Mouse (Mus musculus): ENCODE measurements around the gene Tgfbrap1. TPM values are rescaled to one million over a fixed set of nuclear protein-coding genes. Genes with fewer than 3 reads are reported as not detected.
"Not testable (repeated sequence)": the region's sequence is repeated elsewhere in the genome, so short reads cannot be mapped to it uniquely, and the experiment has no call there.

Tgfbrap1 gene
- total and polyA plus RNA-seq, 3 experiments, result 11.2 to 14.5 (median 13.9) TPM

- Histone ChIP-seq H3K79me2 (replicated peaks; ENCODE audit: control insufficient read depth, insufficient read depth, low read length) (no peaks in the 10 kb centered on the region), H3K27me3 (ENCODE audit: control insufficient read depth, insufficient read depth, low read length) (no peaks in the 10 kb centered on the region), H3K36me3 (ENCODE audit: control insufficient read depth, insufficient read depth, low read length) (no peaks in the 10 kb centered on the region), H3K9ac (ENCODE audit: low read depth, low read length) (no peak overlapping the region), H3K27ac (no peak overlapping the region), H3K4me3 (no peak overlapping the region), H3K4me1 (ENCODE audit: control insufficient read depth, insufficient read depth, low read length) (no peaks in the 10 kb centered on the region)
- intact Hi-C loops (cut with DNase I), result no loop called here
- WGBS, result 28% methylated on average over 6 of the region's 6 CpGs
- DNase-seq, result no peak
- TF ChIP-seq EP300 (IDR thresholded peaks at IDR 0.05; ENCODE audit: insufficient read depth, low read depth, low read length), result no peak
- no peak for TF ChIP-seq POLR2A (IDR thresholded peaks at IDR 0.05; ENCODE audit: insufficient read depth, low read depth, low read length)
- TF ChIP-seq CTCF (IDR thresholded peaks at IDR 0.05), result no peak
These were observed 56.2 kb downstream of the Tgfbrap1 start for GRCm38 (mm10) chr1:43042271-43042670.

- H3K4me3 ChIP-seq, result no peak overlapping the region
- TF ChIP-seq EP300 (IDR thresholded peaks at IDR 0.05; ENCODE audit: insufficient read depth, low read depth, low read length), result no peak
- no peak for TF ChIP-seq CTCF (IDR thresholded peaks at IDR 0.05)
- no peak for TF ChIP-seq POLR2A (IDR thresholded peaks at IDR 0.05; ENCODE audit: insufficient read depth, low read depth, low read length)
- no peak overlapping the region for H3K9ac ChIP-seq (ENCODE audit: low read depth, low read length)
- H3K27me3 ChIP-seq (ENCODE audit: control insufficient read depth, insufficient read depth, low read length), result no peaks in the 10 kb centered on the region
- whole genome bisulfite sequencing, result 81% methylated on average over 7 of the region's 7 CpGs
- H3K4me1 ChIP-seq (ENCODE audit: control insufficient read depth, insufficient read depth, low read length), result no peaks in the 10 kb centered on the region
- intact Hi-C loops (cut with DNase I), result no loop called here
- H3K27ac ChIP-seq, result no peak overlapping the region
- DNase-seq, result no peak
- no peaks in the 10 kb centered on the region for H3K79me2 ChIP-seq (replicated peaks; ENCODE audit: control insufficient read depth, insufficient read depth, low read length)
- no peaks in the 10 kb centered on the region for H3K36me3 ChIP-seq (ENCODE audit: control insufficient read depth, insufficient read depth, low read length)
These were observed 62.4 kb downstream of the Tgfbrap1 start for GRCm38 (mm10) chr1:43036014-43036413.

- intact Hi-C loops (cut with DNase I); H3K4me3 ChIP-seq; H3K9ac ChIP-seq (ENCODE audit: low read depth, low read length); H3K79me2 ChIP-seq (replicated peaks; ENCODE audit: control insufficient read depth, insufficient read depth, low read length); H3K36me3 ChIP-seq (ENCODE audit: control insufficient read depth, insufficient read depth, low read length); H3K27ac ChIP-seq; H3K27me3 ChIP-seq (ENCODE audit: control insufficient read depth, insufficient read depth, low read length); H3K4me1 ChIP-seq (ENCODE audit: control insufficient read depth, insufficient read depth, low read length); DNase-seq: not testable (repeated sequence)
- WGBS, result 78% methylated on average over 7 of the region's 7 CpGs
These were observed 83.2 kb downstream of the Tgfbrap1 start for GRCm38 (mm10) chr1:43015153-43015685.

DNA sequence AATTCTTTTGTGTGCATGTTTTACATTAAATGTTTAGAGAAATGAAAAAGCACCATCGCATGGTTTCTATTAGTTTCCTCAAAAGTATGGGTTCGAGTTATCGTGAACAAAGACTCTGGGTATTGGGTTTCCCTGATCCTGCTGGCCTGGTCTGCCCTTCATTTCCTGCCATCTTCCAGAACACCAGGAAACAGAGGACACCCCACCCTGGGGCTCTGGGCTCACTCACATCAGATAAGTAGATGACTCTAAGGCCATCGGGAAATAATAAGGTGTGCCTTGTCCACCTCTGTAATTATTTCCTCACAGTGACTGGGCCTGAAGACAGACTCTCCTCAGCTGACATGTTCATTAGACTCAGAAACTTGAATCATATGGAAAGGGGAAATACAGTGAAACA, 88.0 kb downstream of the Tgfbrap1 start:
- Histone ChIP-seq H3K4me3 (no peak overlapping the region), H3K79me2 (replicated peaks; ENCODE audit: control insufficient read depth, insufficient read depth, low read length) (no peaks in the 10 kb centered on the region), H3K27ac (no peak overlapping the region), H3K36me3 (ENCODE audit: control insufficient read depth, insufficient read depth, low read length) (no peaks in the 10 kb centered on the region), H3K9ac (ENCODE audit: low read depth, low read length) (no peak overlapping the region), H3K27me3 (ENCODE audit: control insufficient read depth, insufficient read depth, low read length) (no peaks in the 10 kb centered on the region), H3K4me1 (ENCODE audit: control insufficient read depth, insufficient read depth, low read length) (no peaks in the 10 kb centered on the region)
- intact Hi-C loops (cut with DNase I), result no loop called here
- DNase-seq, result no peak
- TF ChIP-seq CTCF (IDR thresholded peaks at IDR 0.05) (no peak), POLR2A (IDR thresholded peaks at IDR 0.05; ENCODE audit: insufficient read depth, low read depth, low read length) (no peak), EP300 (IDR thresholded peaks at IDR 0.05; ENCODE audit: insufficient read depth, low read depth, low read length) (no peak)
- 73% methylated on average over 4 of the region's 4 CpGs for WGBS

DNA sequence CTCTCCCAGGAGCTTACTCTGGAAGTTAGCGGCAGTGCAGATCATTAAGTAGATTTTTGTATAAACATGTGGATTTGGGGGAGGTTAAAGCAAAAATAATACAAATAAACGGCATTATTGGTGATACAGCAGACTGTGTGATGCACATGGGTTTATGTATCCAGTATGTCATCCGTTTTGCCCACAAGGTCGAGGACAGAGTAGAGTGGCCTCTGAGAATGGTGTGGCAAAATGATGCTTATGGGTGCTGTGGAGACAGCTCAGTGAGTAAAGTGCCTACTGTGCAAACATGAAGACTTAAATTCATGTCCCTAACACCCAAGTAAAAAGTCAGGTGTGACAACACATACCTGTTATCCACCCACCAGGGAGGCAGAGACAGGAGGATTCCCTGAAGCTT, 91.9 kb downstream of the Tgfbrap1 start:
- no peak for TF ChIP-seq POLR2A (IDR thresholded peaks at IDR 0.05; ENCODE audit: insufficient read depth, low read depth, low read length)
- no peak for TF ChIP-seq EP300 (IDR thresholded peaks at IDR 0.05; ENCODE audit: insufficient read depth, low read depth, low read length)
- no peak for TF ChIP-seq CTCF (IDR thresholded peaks at IDR 0.05)
- no peaks in the 10 kb centered on the region for H3K27me3 ChIP-seq (ENCODE audit: control insufficient read depth, insufficient read depth, low read length)
- H3K79me2 ChIP-seq (replicated peaks; ENCODE audit: control insufficient read depth, insufficient read depth, low read length), result no peaks in the 10 kb centered on the region
- H3K4me1 ChIP-seq (ENCODE audit: control insufficient read depth, insufficient read depth, low read length), result no peaks in the 10 kb centered on the region
- no peak overlapping the region for H3K4me3 ChIP-seq
- intact Hi-C loops (cut with DNase I), result no loop called here
- H3K36me3 ChIP-seq (ENCODE audit: control insufficient read depth, insufficient read depth, low read length), result no peaks in the 10 kb centered on the region
- DNase-seq, result no peak
- H3K9ac ChIP-seq (ENCODE audit: low read depth, low read length), result no peak overlapping the region
- WGBS, result 70% methylated on average over 4 of the region's 4 CpGs
- H3K27ac ChIP-seq, result no peak overlapping the region

DNA sequence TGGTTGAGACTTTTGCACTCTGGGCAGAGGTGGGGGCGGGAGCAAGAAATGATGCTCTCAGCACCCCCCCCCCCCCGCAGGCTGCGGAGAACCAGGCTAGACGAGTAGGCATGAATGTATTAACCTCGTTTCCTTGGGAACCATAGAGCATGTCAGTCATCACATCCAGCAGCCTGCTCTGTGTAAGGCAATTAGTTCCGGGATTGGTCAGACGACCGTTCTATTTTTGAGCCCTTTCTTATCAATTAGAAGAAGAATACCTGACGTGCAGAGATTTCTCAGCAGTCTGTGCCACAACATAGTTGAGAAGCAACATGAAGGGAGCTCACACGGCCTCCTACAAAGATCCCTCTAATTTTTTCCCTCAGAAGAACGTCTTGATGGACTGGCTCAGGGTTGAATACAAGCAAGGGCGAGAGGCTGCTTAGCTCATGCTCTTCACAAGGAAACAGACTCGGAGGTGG, 92.4 kb downstream of the Tgfbrap1 start:
- Histone ChIP-seq H3K27ac (no peak overlapping the region), H3K4me3 (no peak overlapping the region), H3K27me3 (ENCODE audit: control insufficient read depth, insufficient read depth, low read length) (no peaks in the 10 kb centered on the region), H3K4me1 (ENCODE audit: control insufficient read depth, insufficient read depth, low read length) (no peaks in the 10 kb centered on the region), H3K9ac (ENCODE audit: low read depth, low read length) (no peak overlapping the region), H3K79me2 (replicated peaks; ENCODE audit: control insufficient read depth, insufficient read depth, low read length) (no peaks in the 10 kb centered on the region), H3K36me3 (ENCODE audit: control insufficient read depth, insufficient read depth, low read length) (no peaks in the 10 kb centered on the region)
- WGBS, result 35% methylated on average over 13 of the region's 13 CpGs
- DNase-seq, result no peak
- intact Hi-C loops (cut with DNase I), result no loop called here
- TF ChIP-seq EP300 (IDR thresholded peaks at IDR 0.05; ENCODE audit: insufficient read depth, low read depth, low read length) (no peak), POLR2A (IDR thresholded peaks at IDR 0.05; ENCODE audit: insufficient read depth, low read depth, low read length) (no peak), CTCF (IDR thresholded peaks at IDR 0.05) (no peak)

Small RNAs within 50 kb of the gene (microRNA-seq; reads per million reads assigned to microRNA genes)
- 0 reads per million in 2 experiments for gene Gm24001

Other genes starting within 250 kb of the Tgfbrap1 start
- 100 to 1,000 TPM in 1 of 2 experiments, 10 to 100 TPM in 1; 95.5 to 108 TPM for gene Mrps9, start 247.4 kb downstream of the Tgfbrap1 start, total RNA-seq (2021)
- 52.7 and 59.5 TPM in 2 replicates for gene Mrps9, start 247.4 kb downstream of the Tgfbrap1 start, polyA plus RNA-seq (2012; rRNA removed)
- gene Gpr45, start 145.8 kb downstream of the Tgfbrap1 start, total RNA-seq (2021), result under 1 TPM; 0.10 to 0.25 TPM
- gene Gpr45, start 145.8 kb downstream of the Tgfbrap1 start, polyA plus RNA-seq (2012; rRNA removed), result 0.20 and 0.41 TPM in 2 replicates
- gene AI597479, start 73 bp upstream of the Tgfbrap1 start, total RNA-seq (2021), result 10 to 100 TPM; 20.3 to 21.1 TPM
- gene AI597479, start 73 bp upstream of the Tgfbrap1 start, polyA plus RNA-seq (2012; rRNA removed), result 8.4 and 13.2 TPM in 2 replicates
- 1,000 to 10,000 TPM; 1,721 to 1,764 TPM for gene Fhl2, start 98.3 kb upstream of the Tgfbrap1 start, total RNA-seq (2021)
- 1,853 and 3,161 TPM in 2 replicates for gene Fhl2, start 98.3 kb upstream of the Tgfbrap1 start, polyA plus RNA-seq (2012; rRNA removed)